Mouse (Mus musculus) neural tube, embryonic 11.5 days (tissue): ENCODE measurements around the gene Olfr1131. TPM values are rescaled to one million over a fixed set of nuclear protein-coding genes. Genes with fewer than 3 reads are reported as not detected.
"Not testable (repeated sequence)": the region's sequence is repeated elsewhere in the genome, so short reads cannot be mapped to it uniquely, and the experiment has no call there.

Experiments
- ATAC-seq: fragments of 200-750 bp; cut with Nextera tagmentation; 2 replicates; pipeline ENCODE4 v1.8.0; 2017; ENCODE audit warnings: moderate number of reproducible peaks, mild to moderate bottlenecking, moderate TSS enrichment, moderate library complexity; ENCODE audit not compliant: insufficient read depth, low FRiP score, low TSS enrichment
- DNase-seq: peaks from one replicate; pipeline ENCODE4 v3.0.0-alpha.2; 2015; ENCODE audit warnings: low spot score
- H3K27ac ChIP-seq: fragments of 300-500 bp; sonication (generic); 2 replicates; pipeline ENCODE4 v1.5.1; 2014; ENCODE audit warnings: low read depth, mild to moderate bottlenecking, low read length
- H3K27me3 ChIP-seq: fragments of 300-500 bp; sonication (generic); 2 replicates; pipeline ENCODE4 v1.6.1; 2014; ENCODE audit warnings: mild to moderate bottlenecking, low read length, mixed read lengths; ENCODE audit not compliant: control insufficient read depth, insufficient read depth
- H3K36me3 ChIP-seq: fragments of 300-500 bp; sonication (generic); 2 replicates; pipeline ENCODE4 v1.6.1; 2014; ENCODE audit warnings: mild to moderate bottlenecking, low read length, moderate library complexity, mixed read lengths; ENCODE audit not compliant: control insufficient read depth, insufficient read depth
- H3K4me1 ChIP-seq: fragments of 300-500 bp; sonication (generic); 2 replicates; pipeline ENCODE4 v1.6.1; 2014; ENCODE audit warnings: low read length, mixed read lengths; ENCODE audit not compliant: control insufficient read depth, insufficient read depth
- H3K4me2 ChIP-seq: fragments of 300-500 bp; sonication (generic); 2 replicates; pipeline ENCODE4 v1.6.1; 2014; ENCODE audit warnings: low read depth, mild to moderate bottlenecking, moderate library complexity
- H3K4me3 ChIP-seq: fragments of 300-500 bp; sonication (generic); 2 replicates; pipeline ENCODE4 v1.5.1; 2014; ENCODE audit warnings: low read depth, low read length
- H3K9ac ChIP-seq: fragments of 300-500 bp; sonication (generic); 2 replicates; pipeline ENCODE4 v1.6.1; 2014; ENCODE audit warnings: mild to moderate bottlenecking, low read length
- H3K9me3 ChIP-seq: fragments of 300-500 bp; sonication (generic); 2 replicates; pipeline ENCODE4 v1.6.1; 2016; ENCODE audit warnings: low read length; ENCODE audit not compliant: control insufficient read depth
- WGBS: fragments of 180-500 bp; shearing (Covaris S2); extraction: QIAGEN DNeasy Blood & Tissue Kit; methylation state at CpG from one replicate; pipeline ENCODE4 v1.1.7; 2014; 5-methylcytosine and 5-hydroxymethylcytosine counted together
- polyA plus RNA-seq: library from polyadenylated mRNA; unstranded; fragments of >200 nt; fragmentation: Nextera tagmentation; extraction: Ambion mirVana; gene quantifications from 2 replicates; pipeline ENCODE4 v1.2.1, GENCODE M21; 2014

Gene Olfr1131
- polyA plus RNA-seq: not detected in 2 replicates

DNA sequence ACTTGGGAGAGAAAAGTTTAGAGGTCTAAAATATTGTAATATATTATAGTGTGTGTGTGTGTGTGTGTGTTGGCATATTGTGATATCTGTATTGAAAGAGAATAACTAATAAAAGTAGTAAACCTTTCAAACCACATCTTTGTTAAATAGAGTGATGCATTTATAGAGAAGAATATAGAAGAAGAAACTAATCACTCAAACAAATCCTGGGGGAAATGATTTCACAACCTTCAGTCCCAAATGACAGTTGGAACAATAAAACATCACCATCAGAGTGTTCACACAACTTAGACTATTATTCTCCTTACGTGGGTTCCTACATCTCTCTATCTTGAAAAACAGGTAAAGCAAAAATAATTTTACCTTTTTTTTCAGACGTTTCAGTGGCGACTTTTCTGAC is at the start of gene Olfr1131:
TSS of gene Olfr1131 (plus strand) at position 301 of the 400 bp plus-strand sequence.
- H3K4me2 ChIP-seq: no peak within 1 kb of the TSS
- no peak within 1 kb of the TSS for H3K9ac ChIP-seq
- no peaks in the 10 kb centered on the region for H3K9me3 ChIP-seq
- no peaks in the 10 kb centered on the region for H3K27me3 ChIP-seq
- H3K4me3 ChIP-seq: no peak within 1 kb of the TSS
- no peak for ATAC-seq
- H3K4me1 ChIP-seq: no peaks in the 10 kb centered on the region
- 72% methylated on average over 3 of the region's 3 CpGs for WGBS
- no peaks in the 10 kb centered on the region for H3K36me3 ChIP-seq
- DNase-seq: no peak
- H3K27ac ChIP-seq: no peak within 1 kb of the TSS

DNA sequence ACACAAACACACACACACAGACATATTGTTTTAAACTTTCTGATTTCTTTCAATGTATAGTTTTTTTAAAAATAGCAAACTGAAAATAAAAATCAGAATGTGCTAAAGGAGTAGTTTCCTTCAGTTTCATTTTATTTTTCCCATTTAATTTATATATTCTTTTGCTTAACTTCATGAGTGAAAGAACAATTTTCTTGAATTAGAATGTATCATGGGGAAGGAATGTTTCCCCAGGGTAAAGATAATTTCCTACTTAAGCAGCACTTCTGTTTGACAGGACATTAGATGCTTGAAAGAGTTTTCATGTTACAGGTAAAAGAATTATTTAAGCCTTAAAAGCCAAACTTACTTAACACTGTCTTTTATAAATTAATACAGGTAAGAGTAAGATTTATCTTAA is 21.0 kb upstream of the Olfr1131 start, which contains the start of gene Olfr1130:
TSS of gene Olfr1130 (plus strand) at position 301 of the 400 bp plus-strand sequence.
- H3K36me3 ChIP-seq, H3K27ac ChIP-seq, H3K4me2 ChIP-seq, H3K4me1 ChIP-seq, DNase-seq, H3K9me3 ChIP-seq, H3K9ac ChIP-seq, H3K4me3 ChIP-seq, ATAC-seq, H3K27me3 ChIP-seq: not testable (repeated sequence)

- Histone ChIP-seq H3K27me3 (no peaks in the 10 kb centered on the region), H3K4me1 (no peaks in the 10 kb centered on the region), H3K4me2 (no peak within 1 kb of the TSS), H3K4me3 (no peak within 1 kb of the TSS), H3K9me3 (no peaks in the 10 kb centered on the region), H3K9ac (no peak within 1 kb of the TSS), H3K27ac (no peak within 1 kb of the TSS), H3K36me3 (no peaks in the 10 kb centered on the region)
- ATAC-seq (no peak), DNase-seq (no peak)
Measured at GRCm38 (mm10) chr2:87637435-87637834, 10.5 kb downstream of the Olfr1131 start, which contains the start of gene Olfr1132. Gene Olfr1132 (minus strand): TSS chr2:87637535.

DNA sequence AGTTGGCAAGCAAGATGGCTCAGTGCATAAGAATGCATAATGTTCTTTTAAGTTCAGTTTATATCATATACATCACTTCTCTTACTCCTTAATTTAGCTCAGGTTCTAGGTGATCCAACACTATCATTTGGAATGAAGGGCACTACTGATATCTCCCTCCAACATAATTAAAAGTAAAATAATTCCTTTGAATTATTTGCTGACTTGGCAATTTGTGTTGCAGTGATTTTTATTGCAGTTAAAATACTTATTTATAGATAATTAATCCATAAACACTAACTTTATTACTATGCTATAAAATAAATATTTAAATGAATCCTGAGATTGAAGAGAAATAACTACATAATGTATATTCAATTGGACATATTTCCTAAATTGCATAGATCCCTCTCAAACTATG is 15.5 kb downstream of the Olfr1131 start:
- H3K36me3 ChIP-seq: no peaks in the 10 kb centered on the region
- H3K4me1 ChIP-seq: no peaks in the 10 kb centered on the region
- ATAC-seq (no peak), DNase-seq (no peak)
- no peak overlapping the region for H3K4me2 ChIP-seq
- no peaks in the 10 kb centered on the region for H3K27me3 ChIP-seq
- H3K9me3 ChIP-seq: no peaks in the 10 kb centered on the region
- H3K4me3 ChIP-seq: no peak overlapping the region
- no peak overlapping the region for H3K27ac ChIP-seq
- no peak overlapping the region for H3K9ac ChIP-seq

DNA sequence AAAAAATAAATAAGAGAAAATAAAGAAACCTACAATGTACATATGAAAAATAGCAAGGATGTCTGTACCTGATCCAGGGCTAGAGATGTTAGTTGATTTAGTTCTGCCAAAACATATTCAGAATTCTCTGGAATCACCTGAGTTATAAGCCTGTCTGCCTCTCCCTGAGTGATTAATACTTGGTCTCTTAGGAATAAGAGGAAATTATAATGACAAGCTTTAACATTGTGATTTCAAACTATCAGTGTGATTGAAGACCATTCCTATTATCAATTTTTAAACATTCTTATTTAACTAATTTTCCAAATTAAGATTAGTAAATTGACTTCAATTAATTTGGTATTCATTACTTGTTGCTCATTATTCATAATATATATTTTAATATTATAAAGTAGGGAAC is 20.4 kb downstream of the Olfr1131 start, which contains the start of gene Olfr1133:
TSS of gene Olfr1133 (minus strand) at position 101 of the 400 bp plus-strand sequence.
- Histone ChIP-seq H3K36me3 (no peaks in the 10 kb centered on the region), H3K9me3 (no peaks in the 10 kb centered on the region), H3K4me3 (no peak within 1 kb of the TSS), H3K9ac (no peak within 1 kb of the TSS), H3K27me3 (no peaks in the 10 kb centered on the region), H3K27ac (no peak within 1 kb of the TSS), H3K4me1 (no peaks in the 10 kb centered on the region), H3K4me2 (no peak within 1 kb of the TSS)
- no peak for ATAC-seq
- DNase-seq: no peak

DNA sequence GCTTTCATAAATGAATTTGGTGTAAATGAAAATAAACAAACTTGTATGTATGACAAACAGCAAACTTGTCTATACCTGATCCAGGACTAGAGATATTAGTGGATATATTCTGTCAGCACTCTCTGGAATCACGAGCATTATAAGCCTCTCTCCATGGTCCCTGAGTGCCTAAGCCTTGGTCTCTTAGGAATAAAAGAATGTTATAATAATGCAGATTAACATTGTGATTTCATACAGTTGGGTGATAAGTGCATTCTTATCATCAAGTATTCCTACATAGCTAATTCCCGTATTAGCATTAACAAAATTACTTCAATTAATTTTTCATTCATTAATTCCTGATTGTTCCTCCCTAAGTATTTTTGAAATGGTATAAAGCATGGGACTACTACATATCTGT is 31.5 kb downstream of the Olfr1131 start, which contains the start of gene Olfr1134:
TSS of gene Olfr1134 (minus strand) at position 101 of the 400 bp plus-strand sequence.
- Histone ChIP-seq H3K4me3 (no peak within 1 kb of the TSS), H3K4me1 (no peaks in the 10 kb centered on the region), H3K27ac (no peak within 1 kb of the TSS), H3K9ac (no peak within 1 kb of the TSS), H3K4me2 (no peak within 1 kb of the TSS), H3K9me3 (no peaks in the 10 kb centered on the region), H3K36me3 (no peaks in the 10 kb centered on the region), H3K27me3 (no peaks in the 10 kb centered on the region)
- DNase-seq: no peak
- ATAC-seq: no peak; the same call in 1 of the 2 replicates
- 86% methylated on average over 2 of the region's 2 CpGs for WGBS

- ATAC-seq (no peak), DNase-seq (no peak)
- no peak within 1 kb of the TSS for H3K4me3 ChIP-seq
- H3K4me2 ChIP-seq: no peak within 1 kb of the TSS
- no peaks in the 10 kb centered on the region for H3K36me3 ChIP-seq
- H3K4me1 ChIP-seq: no peaks in the 10 kb centered on the region
- no peak within 1 kb of the TSS for H3K27ac ChIP-seq
- 17% methylated on average over 1 of the region's 1 CpGs for WGBS
- H3K9me3 ChIP-seq: no peaks in the 10 kb centered on the region
- H3K27me3 ChIP-seq: no peaks in the 10 kb centered on the region
- H3K9ac ChIP-seq: no peak within 1 kb of the TSS
Measured at GRCm38 (mm10) chr2:87673564-87673963, 46.7 kb downstream of the Olfr1131 start, which contains the start of gene Olfr1135. Gene Olfr1135 (minus strand): TSS chr2:87673664.

Other genes starting within 250 kb of the Olfr1131 start
- not detected in 2 replicates for gene Olfr1122, start 241.3 kb upstream of the Olfr1131 start, polyA plus RNA-seq
- not detected in 2 replicates for gene Olfr1123, start 210.5 kb upstream of the Olfr1131 start, polyA plus RNA-seq
- gene Olfr1124, start 196.8 kb upstream of the Olfr1131 start, polyA plus RNA-seq: not detected in 2 replicates
- not detected in 2 replicates for gene Olfr1126, start 173.1 kb upstream of the Olfr1131 start, polyA plus RNA-seq
- gene Pramel7, start 130.0 kb upstream of the Olfr1131 start, polyA plus RNA-seq: not detected in 2 replicates
- gene Pramel6, start 120.5 kb upstream of the Olfr1131 start, polyA plus RNA-seq: not detected in 2 replicates
- not detected in 2 replicates for gene Olfr153, start 95.3 kb upstream of the Olfr1131 start, polyA plus RNA-seq
- gene Olfr1128, start 81.6 kb upstream of the Olfr1131 start, polyA plus RNA-seq: not detected in 2 replicates
- not detected in 2 replicates for gene Olfr1129, start 53.2 kb upstream of the Olfr1131 start, polyA plus RNA-seq
- not detected in 2 replicates for gene Olfr1130, start 20.9 kb upstream of the Olfr1131 start, polyA plus RNA-seq
- gene Olfr1132, start 10.4 kb downstream of the Olfr1131 start, polyA plus RNA-seq: not detected in 2 replicates
- not detected in 2 replicates for gene Olfr1133, start 20.3 kb downstream of the Olfr1131 start, polyA plus RNA-seq
- not detected in 2 replicates for gene Olfr1134, start 31.4 kb downstream of the Olfr1131 start, polyA plus RNA-seq
- not detected in 2 replicates for gene Olfr1135, start 46.6 kb downstream of the Olfr1131 start, polyA plus RNA-seq
- gene Olfr1136, start 66.8 kb downstream of the Olfr1131 start, polyA plus RNA-seq: not detected in 2 replicates
- gene Olfr1137, start 86.1 kb downstream of the Olfr1131 start, polyA plus RNA-seq: not detected in 2 replicates
- not detected in 2 replicates for gene Olfr1138, start 112.9 kb downstream of the Olfr1131 start, polyA plus RNA-seq
- gene Olfr1140, start 116.6 kb downstream of the Olfr1131 start, polyA plus RNA-seq: not detected in 2 replicates
- not detected in 2 replicates for gene Olfr1141, start 126.9 kb downstream of the Olfr1131 start, polyA plus RNA-seq
- not detected in 2 replicates for gene Olfr152, start 152.4 kb downstream of the Olfr1131 start, polyA plus RNA-seq
- gene Olfr1143, start 173.5 kb downstream of the Olfr1131 start, polyA plus RNA-seq: not detected in 2 replicates
- not detected in 2 replicates for gene Olfr1145, start 182.7 kb downstream of the Olfr1131 start, polyA plus RNA-seq
- gene Olfr1148, start 203.4 kb downstream of the Olfr1131 start, polyA plus RNA-seq: not detected in 2 replicates
- not detected in 2 replicates for gene Olfr1150-ps1, start 216.9 kb downstream of the Olfr1131 start, polyA plus RNA-seq
- gene Olfr1151, start 228.8 kb downstream of the Olfr1131 start, polyA plus RNA-seq: not detected in 2 replicates
- gene Olfr1152, start 239.4 kb downstream of the Olfr1131 start, polyA plus RNA-seq: not detected in 2 replicates